Mouse (Mus musculus) G1E (cell line): Measurements from ENCODE around the gene Gm10142. TPM values are rescaled to one million over a fixed set of nuclear protein-coding genes. Genes with fewer than 3 reads are reported as not detected.
"Not testable (repeated sequence)": the region's sequence is repeated elsewhere in the genome, so short reads cannot be mapped to it uniquely, and the experiment has no call there.

Experiments
- ATAC-seq: 2 replicates; pipeline ENCODE4 v1.8.0; 2016; ENCODE audit warnings: mild to moderate bottlenecking; ENCODE audit not compliant: insufficient number of reproducible peaks, poor library complexity, low FRiP score, severe bottlenecking; ENCODE audit errors: extremely low read depth
- DNase-seq: peaks from one replicate; pipeline ENCODE4 v3.0.0; 2012; ENCODE audit warnings: low spot score
- H3K27me3 ChIP-seq: 2 replicates; pipeline ENCODE4 v1.6.1; 2012; ENCODE audit warnings: mild to moderate bottlenecking, low read length, inconsistent platforms; ENCODE audit not compliant: insufficient read depth
- H3K36me3 ChIP-seq: replicated peaks from 2 replicates; pipeline ENCODE3; 2012; ENCODE audit warnings: mild to moderate bottlenecking, inconsistent platforms
- H3K4me1 ChIP-seq: 2 replicates; pipeline ENCODE4 v1.6.1; 2012; ENCODE audit warnings: low read depth, low read length, inconsistent platforms, mixed read lengths; ENCODE audit not compliant: insufficient read depth
- H3K4me3 ChIP-seq: 2 replicates; pipeline ENCODE4 v1.5.1; 2012; ENCODE audit warnings: low read depth, mild to moderate bottlenecking, inconsistent platforms, low read length, moderate library complexity, mixed read lengths
- H3K9me3 ChIP-seq: replicated peaks from 2 replicates; pipeline ENCODE4 v1.6.1; 2012; ENCODE audit warnings: inconsistent platforms
- CTCF ChIP-seq: IDR thresholded peaks from 2 replicates; pipeline ENCODE4 v1.5.1; 2012; ENCODE audit warnings: low read depth, low read length, inconsistent platforms, mixed read lengths
- GATA1 ChIP-seq: IDR thresholded peaks from 2 replicates; pipeline ENCODE4 v1.6.1; 2012; ENCODE audit warnings: borderline replicate concordance, low read length, inconsistent platforms, mixed read lengths
- GATA2 ChIP-seq: IDR thresholded peaks from 2 replicates; pipeline ENCODE4 v1.6.1; 2012; ENCODE audit warnings: low read depth, low read length, inconsistent platforms, borderline replicate concordance
- POLR2AphosphoS5 ChIP-seq: IDR thresholded peaks from 2 replicates; pipeline ENCODE4 v1.6.1; 2012; ENCODE audit warnings: low read depth, low read length, inconsistent platforms; ENCODE audit not compliant: insufficient replicate concordance
- TAL1 ChIP-seq: conservative IDR thresholded peaks from 2 replicates; pipeline ENCODE4 v1.6.1; 2012; ENCODE audit warnings: low read depth, low read length, inconsistent platforms, mixed read lengths
- polyA plus RNA-seq: library from polyadenylated mRNA; stranded (reverse); fragments of >175 nt; gene quantifications from 2 replicates; pipeline ENCODE4 v1.2.3, GENCODE M21; 2012
- total RNA-seq, 2 experiments: library from RNA; stranded (forward) in 1 of 2; stranded (reverse) in 1 of 2; fragments of 200-1000 nt in 1 of 2; fragments of >200 nt in 1 of 2; fragmentation: Nextera tagmentation in 1 of 2; gene quantifications; 2 replicates each; pipeline ENCODE4 v1.2.3; 2014 to 2017

The Gm10142 gene
- total and polyA plus RNA-seq, 3 experiments, result not detected

- no peaks in the 10 kb centered on the region for H3K9me3 ChIP-seq
- H3K27me3 ChIP-seq, result peaks cover 6% of the 10 kb centered on the region; the same call in 1 of the 2 replicates
- no peak overlapping the region for H3K4me3 ChIP-seq
- DNase-seq (no peak), ATAC-seq (no peak)
- no peaks in the 10 kb centered on the region for H3K4me1 ChIP-seq
- TF ChIP-seq CTCF, result no peak
- TF ChIP-seq TAL1, result no peak
- no peak for TF ChIP-seq GATA2
- TF ChIP-seq GATA1, result no peak
- TF ChIP-seq POLR2AphosphoS5, result no peak
- no peaks in the 10 kb centered on the region for H3K36me3 ChIP-seq
Measured at GRCm38 (mm10) chr10:77728280-77728679, 12.7 kb downstream of the Gm10142 start.

- Histone ChIP-seq H3K4me1 (no peaks in the 10 kb centered on the region), H3K4me3 (no peak overlapping the region), H3K9me3 (no peaks in the 10 kb centered on the region), H3K27me3 (peaks cover 6% of the 10 kb centered on the region; the same call in 1 of the 2 replicates), H3K36me3 (no peaks in the 10 kb centered on the region)
- ATAC-seq, result no peak
- peak; percentile 67 for TF ChIP-seq CTCF
- TF ChIP-seq GATA2, result no peak
- no peak for DNase-seq
Measured at GRCm38 (mm10) chr10:77729241-77729640, 13.6 kb downstream of the Gm10142 start.

GRCm38 (mm10) chr10:77735928-77736327 lies 20.3 kb downstream of the Gm10142 start:
- DNase-seq (no peak), ATAC-seq (no peak)
- Histone ChIP-seq H3K4me3 (no peak overlapping the region), H3K9me3 (peaks cover 5% of the 10 kb centered on the region), H3K36me3 (no peaks in the 10 kb centered on the region), H3K27me3 (peaks cover 11% of the 10 kb centered on the region), H3K4me1 (no peaks in the 10 kb centered on the region)
- no peak for TF ChIP-seq GATA2
- no peak for TF ChIP-seq POLR2AphosphoS5
- no peak for TF ChIP-seq CTCF
- TF ChIP-seq TAL1, result no peak
- no peak for TF ChIP-seq GATA1

- DNase-seq (no peak), ATAC-seq (no peak)
- no peak overlapping the region for H3K4me3 ChIP-seq
- H3K36me3 ChIP-seq, result no peaks in the 10 kb centered on the region
- H3K9me3 ChIP-seq, result peaks cover 5% of the 10 kb centered on the region
- H3K4me1 ChIP-seq, result no peaks in the 10 kb centered on the region
- TF ChIP-seq TAL1 (no peak), GATA1 (no peak), GATA2 (no peak), CTCF (no peak), POLR2AphosphoS5 (no peak)
- peaks cover 7% of the 10 kb centered on the region for H3K27me3 ChIP-seq
Measured at GRCm38 (mm10) chr10:77738929-77739328, 23.3 kb downstream of the Gm10142 start.

GRCm38 (mm10) chr10:77741924-77742688 lies 26.5 kb downstream of the Gm10142 start, which contains the start of gene Gm18596:
Gene Gm18596, minus strand, starts transcription at chr10:77742638.
- not testable (repeated sequence) for H3K36me3 ChIP-seq, H3K9me3 ChIP-seq, H3K4me3 ChIP-seq, H3K4me1 ChIP-seq, DNase-seq, ATAC-seq, H3K27me3 ChIP-seq

- ATAC-seq, H3K9me3 ChIP-seq, H3K4me3 ChIP-seq, H3K27me3 ChIP-seq, H3K4me1 ChIP-seq, H3K36me3 ChIP-seq, DNase-seq: not testable (repeated sequence)
Measured at GRCm38 (mm10) chr10:77750686-77751085, 35.1 kb downstream of the Gm10142 start.

GRCm38 (mm10) chr10:77751254-77751653 lies 35.6 kb downstream of the Gm10142 start, which contains the start of gene Gm9736:
Gene Gm9736, minus strand, starts transcription at chr10:77751354.
- not testable (repeated sequence) for H3K4me3 ChIP-seq, H3K4me1 ChIP-seq, ATAC-seq, H3K9me3 ChIP-seq, DNase-seq, H3K36me3 ChIP-seq, H3K27me3 ChIP-seq

GRCm38 (mm10) chr10:77752312-77752711 lies 36.7 kb downstream of the Gm10142 start:
- H3K27me3 ChIP-seq, H3K4me1 ChIP-seq, DNase-seq, H3K9me3 ChIP-seq, H3K36me3 ChIP-seq, ATAC-seq, H3K4me3 ChIP-seq: not testable (repeated sequence)
